Mouse (Mus musculus): ENCODE measurements around the gene Phb.

- TF ChIP-seq POLR2A (IDR thresholded peaks at IDR 0.05; ENCODE audit: low read depth, low read length) (no peak), CTCF (conservative IDR thresholded peaks at IDR 0.05; ENCODE audit: insufficient read depth, insufficient read length, low read depth, low read length) (no peak)
Measured at GRCm38 (mm10) chr11:95700778-95701739, 34.3 kb downstream of the Phb start.
